Mouse (Mus musculus) bone marrow, adult 2 months (tissue): ENCODE measurements around the gene Supt5.

Experiments
- CTCF ChIP-seq: fragments of 200-500 bp; IDR thresholded peaks from 2 replicates; pipeline ENCODE4 v1.5.1; 2011; ENCODE audit warnings: low read length, control low read depth; ENCODE audit not compliant: control insufficient read depth, insufficient read depth
- POLR2A ChIP-seq: fragments of 200-500 bp; IDR thresholded peaks from 2 replicates; pipeline ENCODE4 v1.6.1; 2011; ENCODE audit warnings: low read depth, mild to moderate bottlenecking, control low read depth, low read length, borderline replicate concordance; ENCODE audit not compliant: control insufficient read depth

GRCm38 (mm10) chr7:28382347-28382951 lies 43.9 kb upstream of the Supt5 start:
- TF ChIP-seq CTCF (no peak), POLR2A (0 out of 2 replicates have a peak, but pooled peaks have one; percentile 41)
